ENCODE assay signal across 15 mouse cellular contexts in genomic region chr6:120291396-120292009, GRCm38 (mm10). TPM values are rescaled to one million over a fixed set of nuclear protein-coding genes. Genes with fewer than 3 reads are reported as not detected.
"Had no signal": no experiment of that assay in that cellular context is flagged by ENCODE, and none has a peak within 500 bp of the region (broad histone marks: within the 10 kb centered on the region; RNA-seq: fewer than 3 reads in every experiment).

No protein-coding gene starts in this region.

- H3K4me2 ChIP-seq: liver, embryonic 11.5 days; lung, embryonic 14.5 days; midbrain, embryonic 12.5 days had no signal

- H3K9ac ChIP-seq: lung, embryonic 14.5 days; midbrain, embryonic 12.5 days had no signal

- ATAC-seq: midbrain, embryonic 16.5 days had no signal

- H3K27ac ChIP-seq: kidney, postnatal 0 days; limb, embryonic 10.5 days; midbrain, embryonic 12.5 days had no signal

- H3K36me3 ChIP-seq: limb, embryonic 10.5 days; midbrain, embryonic 12.5 days had no signal

- H3K4me3 ChIP-seq: limb, embryonic 10.5 days; midbrain, embryonic 12.5 days had no signal

- DNase-seq: kidney, adult 9 months; layer of hippocampus, adult 9-11 months; lung, embryonic 14.5 days; lung, postnatal 10 days; lung, postnatal 4 days; right cerebral cortex, postnatal 14 days; thymus, postnatal 36 days had no signal

- H3K9me3 ChIP-seq: limb, embryonic 10.5 days; midbrain, embryonic 12.5 days had no signal

RNA-seq across cellular contexts. Expression of gene D330020A13Rik, which starts 2.7 kb away (rescaled TPM):
- polyA plus RNA-seq: limb, embryonic 10.5 days; liver, embryonic 11.5 days; liver, embryonic 16.5 days; lung, embryonic 14.5 days; midbrain, embryonic 12.5 days; midbrain, embryonic 16.5 days; neural tube, embryonic 14.5 days; stomach, embryonic 16.5 days had no signal
